Comparison of ENCODE assay signal across 9 mouse cellular contexts in genomic region chr14:20319420-20319819, GRCm38 (mm10). TPM values are rescaled to one million over a fixed set of nuclear protein-coding genes. Genes with fewer than 3 reads are reported as not detected.
DNase-seq lines count a peak whose midpoint lies in the region; ATAC-seq and TF ChIP-seq lines count a peak whose summit lies in the region.
"Had no signal": no experiment of that assay in that cellular context is flagged by ENCODE, and none has a peak within 500 bp of the region (broad histone marks: within the 10 kb centered on the region; RNA-seq: fewer than 3 reads in every experiment).

No protein-coding gene starts in this region.

- WGBS in intestine, embryonic 14.5 days, result 85% methylated on average over 3 of the region's 3 CpGs
- whole genome bisulfite sequencing in intestine, embryonic 16.5 days, result 80% methylated on average over 3 of the region's 3 CpGs
- 72% methylated on average over 3 of the region's 3 CpGs for WGBS in liver, embryonic 14.5 days (ENCODE audit: insufficient replicate concordance)
- WGBS in small intestine, adult 2 months, result 77% methylated on average over 3 of the region's 3 CpGs

- H3K79me2 ChIP-seq in CH12.LX (replicated peaks; ENCODE audit: control insufficient read depth, extremely low read depth, insufficient read depth, poor library complexity, severe bottlenecking), result no peaks in the 10 kb centered on the region

- TF ChIP-seq POLR2A in CH12.LX (IDR thresholded peaks at IDR 0.05; ENCODE audit: low read depth, low read length), result no peak
- no peak for TF ChIP-seq POLR2A in small intestine, adult 2 months (IDR thresholded peaks at IDR 0.05; ENCODE audit: low read depth, low read length)

- no peak overlapping the region for H3K27ac ChIP-seq in intestine, embryonic 14.5 days (ENCODE audit: low read depth)
- no peak overlapping the region for H3K27ac ChIP-seq in intestine, embryonic 16.5 days (ENCODE audit: low read length)
- no peak overlapping the region for H3K27ac ChIP-seq in CH12.LX (ENCODE audit: insufficient read depth, low read depth)
- H3K27ac ChIP-seq in liver, embryonic 14.5 days, result no peak overlapping the region
- H3K27ac ChIP-seq in small intestine, adult 2 months (ENCODE audit: insufficient read depth, low read depth, low read length), result no peak overlapping the region
- H3K27ac ChIP-seq: liver, embryonic 15.5 days had no signal

- TF ChIP-seq EP300 in CH12.LX (IDR thresholded peaks at IDR 0.05; ENCODE audit: low read length), result no peak
- no peak for TF ChIP-seq EP300 in liver, embryonic 14.5 days (IDR thresholded peaks at IDR 0.05; ENCODE audit: low read depth)

- in situ Hi-C loops in CH12.LX (cut with MboI; ENCODE audit: low pct_ligation_motif_present, low pct_unique_long_range_greater_than_20kb, low sequenced_read_pairs), result no loop called here

- TF ChIP-seq CTCF in CH12.LX (conservative IDR thresholded peaks at IDR 0.05 in 1 of 2, IDR thresholded peaks at IDR 0.05 in 1 of 2; ENCODE audit: low read depth in 2 of 2, low read length in 2 of 2), result peak; percentile 55 to 63
- TF ChIP-seq CTCF in liver, embryonic 14.5 days (IDR thresholded peaks at IDR 0.05; ENCODE audit: low read depth), result peak; percentile 70
- peak; percentile 59; the same call in 1 of the 2 replicates for TF ChIP-seq CTCF in small intestine, adult 2 months (IDR thresholded peaks at IDR 0.05; ENCODE audit: extremely low read depth, insufficient read length, insufficient replicate concordance, low read depth, low read length)

- peak; percentile 32 for TF ChIP-seq RAD21 in CH12.LX (IDR thresholded peaks at IDR 0.05; ENCODE audit: low read depth, low read length)

- no peak overlapping the region for H3K4me3 ChIP-seq in intestine, embryonic 14.5 days (ENCODE audit: low read depth, low read length)
- H3K4me3 ChIP-seq in intestine, embryonic 16.5 days (ENCODE audit: low read length), result no peak overlapping the region
- no peak overlapping the region for H3K4me3 ChIP-seq in CH12.LX (replicated peaks in 1 of 3; ENCODE audit: low read depth in 2 of 3, low read length in 2 of 3, poor library complexity in 1 of 3)
- H3K4me3 ChIP-seq in liver, embryonic 14.5 days (ENCODE audit: insufficient read depth in 1 of 2, low read depth in 2 of 2, low read length in 2 of 2), result no peak overlapping the region
- no peak overlapping the region for H3K4me3 ChIP-seq in small intestine, adult 2 months (ENCODE audit: low read depth, low read length)
- H3K4me3 ChIP-seq: liver, embryonic 15.5 days had no signal

- H3K4me2 ChIP-seq in intestine, embryonic 14.5 days (ENCODE audit: low read length), result no peak overlapping the region
- H3K4me2 ChIP-seq in intestine, embryonic 16.5 days (ENCODE audit: low read depth, low read length), result no peak overlapping the region
- H3K4me2 ChIP-seq in CH12.LX (ENCODE audit: insufficient read depth, low read depth, poor library complexity, severe bottlenecking), result no peak overlapping the region
- H3K4me2 ChIP-seq in liver, embryonic 14.5 days (ENCODE audit: low read depth), result no peak overlapping the region
- H3K4me2 ChIP-seq: liver, embryonic 15.5 days had no signal

- no peaks in the 10 kb centered on the region for H3K27me3 ChIP-seq in intestine, embryonic 14.5 days (replicated peaks; ENCODE audit: control insufficient read depth, insufficient read depth, low read length)
- no peaks in the 10 kb centered on the region for H3K27me3 ChIP-seq in intestine, embryonic 16.5 days (replicated peaks; ENCODE audit: control insufficient read depth, insufficient read depth, low read length)
- no peaks in the 10 kb centered on the region for H3K27me3 ChIP-seq in CH12.LX (replicated peaks)
- H3K27me3 ChIP-seq in liver, embryonic 14.5 days (ENCODE audit: control insufficient read depth, insufficient read depth, low read length), result no peaks in the 10 kb centered on the region
- H3K27me3 ChIP-seq in small intestine, adult 2 months (ENCODE audit: control insufficient read depth, insufficient read depth, low read length), result no peaks in the 10 kb centered on the region
- H3K27me3 ChIP-seq: liver, embryonic 15.5 days had no signal

- no peaks in the 10 kb centered on the region for H3K4me1 ChIP-seq in intestine, embryonic 14.5 days (replicated peaks; ENCODE audit: control insufficient read depth, insufficient read depth, low read length)
- H3K4me1 ChIP-seq in intestine, embryonic 16.5 days (ENCODE audit: control insufficient read depth, insufficient read depth, low read length), result no peaks in the 10 kb centered on the region
- H3K4me1 ChIP-seq in CH12.LX (ENCODE audit: control insufficient read depth in 1 of 2, insufficient read depth in 2 of 2), result no peaks in the 10 kb centered on the region
- H3K4me1 ChIP-seq in liver, embryonic 14.5 days (replicated peaks; ENCODE audit: control insufficient read depth in 2 of 2, insufficient read depth in 2 of 2, low read length in 1 of 2), result no peaks in the 10 kb centered on the region
- H3K4me1 ChIP-seq in small intestine, adult 2 months (ENCODE audit: control insufficient read depth, insufficient read depth, insufficient read length, low read length), result no peaks in the 10 kb centered on the region
- H3K4me1 ChIP-seq: liver, embryonic 15.5 days had no signal

- dilution Hi-C loops in CH12.LX (cut with MboI; ENCODE audit: extremely low pct_ligation_motif_present, extremely low pct_unique_long_range_greater_than_20kb, low sequenced_read_pairs), result no loop called here

- H3K9me3 ChIP-seq in intestine, embryonic 14.5 days (ENCODE audit: control insufficient read depth, low read length), result no peaks in the 10 kb centered on the region
- H3K9me3 ChIP-seq in intestine, embryonic 16.5 days (ENCODE audit: control insufficient read depth, low read length), result no peaks in the 10 kb centered on the region
- no peaks in the 10 kb centered on the region for H3K9me3 ChIP-seq in CH12.LX (replicated peaks; ENCODE audit: low read length)
- H3K9me3 ChIP-seq in liver, embryonic 14.5 days (ENCODE audit: control insufficient read depth, low read length), result no peaks in the 10 kb centered on the region
- H3K9me3 ChIP-seq: liver, embryonic 15.5 days had no signal

- ATAC-seq in intestine, embryonic 14.5 days (replicated peaks; ENCODE audit: low FRiP score, low TSS enrichment, low read depth), result no peak
- no peak for ATAC-seq in intestine, embryonic 16.5 days
- ATAC-seq in liver, embryonic 14.5 days (ENCODE audit: insufficient read depth), result no peak

- DNase-seq in intestine, embryonic 14.5 days (ENCODE audit: low spot score), result peak; percentile 71
- DNase-seq in CH12.LX (ENCODE audit: extremely low read depth), result no peak
- peak; percentile 45 for DNase-seq in adrenal gland, postnatal 25 days
- peak; percentile 33 for DNase-seq in forelimb bud, embryonic 11.5 days (ENCODE audit: low read depth, low spot score)
- DNase-seq in liver, embryonic 14.5 days (ENCODE audit: low read depth in 3 of 3, low spot score in 3 of 3), result no peak
- no peak for DNase-seq in c-Kit-positive CD71-positive TER-119-positive erythroid progenitor cells, embryonic 14.5 days (ENCODE audit: low spot score)

- peaks cover 45% of the 10 kb centered on the region for H3K36me3 ChIP-seq in intestine, embryonic 14.5 days (ENCODE audit: control insufficient read depth, insufficient read depth, low read length)
- no peaks in the 10 kb centered on the region; the same call in none of the 2 replicates for H3K36me3 ChIP-seq in intestine, embryonic 16.5 days (ENCODE audit: control insufficient read depth, insufficient read depth, low read length)
- H3K36me3 ChIP-seq in CH12.LX (replicated peaks in 1 of 2; ENCODE audit: control insufficient read depth in 1 of 2, insufficient read depth in 1 of 2, low read length in 1 of 2), result peaks cover 31 to 84% of the 10 kb centered on the region in 2 experiments
- peaks cover 15% of the 10 kb centered on the region for H3K36me3 ChIP-seq in liver, embryonic 14.5 days (replicated peaks; ENCODE audit: control insufficient read depth, insufficient read depth, low read depth)
- H3K36me3 ChIP-seq in small intestine, adult 2 months (ENCODE audit: control insufficient read depth, insufficient read depth, low read length), result peaks cover 24% of the 10 kb centered on the region

- H3K9ac ChIP-seq in intestine, embryonic 14.5 days (ENCODE audit: low read length), result no peak overlapping the region
- no peak overlapping the region for H3K9ac ChIP-seq in intestine, embryonic 16.5 days (ENCODE audit: low read depth, low read length)
- no peak overlapping the region for H3K9ac ChIP-seq in CH12.LX (ENCODE audit: insufficient read depth, low read depth)
- no peak overlapping the region for H3K9ac ChIP-seq in liver, embryonic 14.5 days (replicated peaks)
- H3K9ac ChIP-seq: liver, embryonic 15.5 days had no signal

RNA-seq across cellular contexts. Expression of gene Nudt13, which starts 24.9 kb away (rescaled TPM):
- polyA plus RNA-seq in intestine, embryonic 14.5 days (2014; fragmentation: Nextera tagmentation; extraction: Ambion mirVana), result 13.3 and 18.2 TPM in 2 replicates
- 15.7 and 16.8 TPM in 2 replicates for polyA plus RNA-seq in intestine, embryonic 16.5 days (2015; fragmentation: Nextera tagmentation; extraction: Ambion mirVana)
- total RNA-seq in CH12.LX (2012; rRNA removed), result 11.2 and 14.8 TPM in 2 replicates
- total RNA-seq in CH12.LX (2014; rRNA removed), result 10.9 and 12.9 TPM in 2 replicates
- 11.1 and 11.4 TPM in 2 replicates for polyA plus RNA-seq in CH12.LX (2012; ENCODE audit: insufficient read length, low read depth)
- total RNA-seq in adrenal gland, postnatal 25 days (2021), result 41.4 and 59.6 TPM in 2 replicates
- 5.1 and 6.1 TPM in 2 replicates for polyA plus RNA-seq in liver, embryonic 14.5 days (2012; rRNA removed)
- 2.6 and 4.8 TPM in 2 replicates for polyA plus RNA-seq in liver, embryonic 14.5 days (2014; fragmentation: Nextera tagmentation; extraction: Ambion mirVana)
- 6.8 and 12.2 TPM in 2 replicates for polyA plus RNA-seq in small intestine, adult 2 months (2012; rRNA removed)

RNA-seq across cellular contexts. Expression of gene Ecd, which starts 28.5 kb away (rescaled TPM):
- polyA plus RNA-seq in intestine, embryonic 14.5 days (2014; fragmentation: Nextera tagmentation; extraction: Ambion mirVana), result 58.1 and 62.7 TPM in 2 replicates
- 42.5 and 46.9 TPM in 2 replicates for polyA plus RNA-seq in intestine, embryonic 16.5 days (2015; fragmentation: Nextera tagmentation; extraction: Ambion mirVana)
- total RNA-seq in CH12.LX (2012; rRNA removed) (61.4 and 72.5 TPM in 2 replicates), CH12.LX (2014; rRNA removed) (105 TPM in 2 replicates)
- 98.3 and 112 TPM in 2 replicates for polyA plus RNA-seq in CH12.LX (2012; ENCODE audit: insufficient read length, low read depth)
- 40.3 TPM in 2 replicates for total RNA-seq in adrenal gland, postnatal 25 days (2021)
- polyA plus RNA-seq in liver, embryonic 14.5 days (2012; rRNA removed), result 12.4 and 15.6 TPM in 2 replicates
- polyA plus RNA-seq in liver, embryonic 14.5 days (2014; fragmentation: Nextera tagmentation; extraction: Ambion mirVana), result 25.8 and 28.9 TPM in 2 replicates
- 4.8 and 8.2 TPM in 2 replicates for polyA plus RNA-seq in small intestine, adult 2 months (2012; rRNA removed)

RNA-seq across cellular contexts. Expression of gene Fam149b, which starts 28.5 kb away (rescaled TPM):
- 33.5 and 34.5 TPM in 2 replicates for polyA plus RNA-seq in intestine, embryonic 14.5 days (2014; fragmentation: Nextera tagmentation; extraction: Ambion mirVana)
- 24.8 and 25.6 TPM in 2 replicates for polyA plus RNA-seq in intestine, embryonic 16.5 days (2015; fragmentation: Nextera tagmentation; extraction: Ambion mirVana)
- total RNA-seq in CH12.LX (2012; rRNA removed) (15.8 and 16.7 TPM in 2 replicates), CH12.LX (2014; rRNA removed) (19.3 and 21.9 TPM in 2 replicates)
- 19.8 and 20.0 TPM in 2 replicates for polyA plus RNA-seq in CH12.LX (2012; ENCODE audit: insufficient read length, low read depth)
- total RNA-seq in adrenal gland, postnatal 25 days (2021), result 40.0 and 44.5 TPM in 2 replicates
- 6.6 and 7.4 TPM in 2 replicates for polyA plus RNA-seq in liver, embryonic 14.5 days (2012; rRNA removed)
- 6.8 and 8.2 TPM in 2 replicates for polyA plus RNA-seq in liver, embryonic 14.5 days (2014; fragmentation: Nextera tagmentation; extraction: Ambion mirVana)
- 9.3 and 17.0 TPM in 2 replicates for polyA plus RNA-seq in small intestine, adult 2 months (2012; rRNA removed)

RNA-seq across cellular contexts. Expression of gene Kcnk16, which starts 50.4 kb away (rescaled TPM):
- polyA plus RNA-seq in intestine, embryonic 14.5 days (2014; fragmentation: Nextera tagmentation; extraction: Ambion mirVana), result 0.54 and 5.5 TPM in 2 replicates
- polyA plus RNA-seq in intestine, embryonic 16.5 days (2015; fragmentation: Nextera tagmentation; extraction: Ambion mirVana), result 5.6 and 5.7 TPM in 2 replicates
- not detected in 2 replicates for total RNA-seq in CH12.LX (2012; rRNA removed)
- not detected in 2 replicates for total RNA-seq in CH12.LX (2014; rRNA removed)
- polyA plus RNA-seq in CH12.LX (2012; ENCODE audit: insufficient read length, low read depth), result not detected in 2 replicates
- total RNA-seq in adrenal gland, postnatal 25 days (2021), result not detected in 2 replicates
- 5.4 and 8.5 TPM in 2 replicates for polyA plus RNA-seq in liver, embryonic 14.5 days (2012; rRNA removed)
- polyA plus RNA-seq in liver, embryonic 14.5 days (2014; fragmentation: Nextera tagmentation; extraction: Ambion mirVana), result 8.8 and 10.5 TPM in 2 replicates
- polyA plus RNA-seq in small intestine, adult 2 months (2012; rRNA removed), result 0.71 and 1.8 TPM in 2 replicates

Comparison
In these comparisons a context has a peak if more than half of its experiments do, and no peak if none do; other contexts are left out.
1. DNase-seq: peak in intestine, embryonic 14.5 days (single experiment), adrenal gland, postnatal 25 days (single experiment) and forelimb bud, embryonic 11.5 days (single experiment); none in CH12.LX (single experiment), liver, embryonic 14.5 days (0 of 3) and c-Kit-positive CD71-positive TER-119-positive erythroid progenitor cells, embryonic 14.5 days (single experiment).
2. Peak in every context shown above with its lines, with median percentiles within 50 percentile points of each other: CTCF ChIP-seq.